Mouse (Mus musculus) forebrain, embryonic 11.5 days (tissue): ENCODE measurements around the gene Bbs5. TPM values are rescaled to one million over a fixed set of nuclear protein-coding genes. Genes with fewer than 3 reads are reported as not detected.

ENCODE experiments used
- ATAC-seq: fragments of 200-750 bp; cut with Nextera tagmentation; replicated peaks from 2 replicates; pipeline ENCODE4 v1.8.0; 2017; ENCODE audit warnings: moderate TSS enrichment; ENCODE audit not compliant: low FRiP score
- DNase-seq: peaks from one replicate; pipeline ENCODE4 v3.0.0-alpha.2; 2017; ENCODE audit warnings: low spot score
- H3K27ac ChIP-seq: fragments of 300-500 bp; sonication (generic); 2 replicates; pipeline ENCODE4 v1.5.1; 2014; ENCODE audit warnings: low read depth, low read length
- H3K27me3 ChIP-seq: fragments of 300-500 bp; sonication (generic); 2 replicates; pipeline ENCODE4 v1.6.1; 2014; ENCODE audit warnings: mild to moderate bottlenecking, low read length, mixed read lengths; ENCODE audit not compliant: control insufficient read depth, insufficient read depth
- H3K36me3 ChIP-seq: fragments of 300-500 bp; sonication (generic); 2 replicates; pipeline ENCODE4 v1.6.1; 2014; ENCODE audit warnings: mild to moderate bottlenecking, low read length, moderate library complexity, mixed read lengths; ENCODE audit not compliant: control insufficient read depth, insufficient read depth
- H3K4me1 ChIP-seq: fragments of 300-500 bp; sonication (generic); replicated peaks from 2 replicates; pipeline ENCODE4 v1.6.1; 2014; ENCODE audit warnings: low read length, mixed read lengths; ENCODE audit not compliant: control insufficient read depth, insufficient read depth
- H3K4me2 ChIP-seq: fragments of 300-500 bp; sonication (generic); 2 replicates; pipeline ENCODE4 v1.6.1; 2014; ENCODE audit warnings: low read depth, mild to moderate bottlenecking, low read length, moderate library complexity, mixed read lengths; ENCODE audit not compliant: severe bottlenecking
- H3K4me3 ChIP-seq: fragments of 300-500 bp; sonication (generic); 2 replicates; pipeline ENCODE4 v1.5.1; 2014; ENCODE audit warnings: low read depth, low read length
- H3K9ac ChIP-seq: fragments of 300-500 bp; sonication (generic); 2 replicates; pipeline ENCODE4 v1.6.1; 2014; ENCODE audit warnings: low read length
- H3K9me3 ChIP-seq: fragments of 300-500 bp; sonication (generic); 2 replicates; pipeline ENCODE4 v1.6.1; 2016; ENCODE audit warnings: low read length, mixed read lengths; ENCODE audit not compliant: control insufficient read depth
- WGBS: fragments of 180-500 bp; shearing (Covaris S2); extraction: QIAGEN DNeasy Blood & Tissue Kit; methylation state at CpG from one replicate; pipeline ENCODE4 v1.1.7; 2014; 5-methylcytosine and 5-hydroxymethylcytosine counted together
- polyA plus RNA-seq: library from polyadenylated mRNA; unstranded; fragments of >200 nt; fragmentation: Nextera tagmentation; extraction: Ambion mirVana; gene quantifications from 2 replicates; pipeline ENCODE4 v1.2.1, GENCODE M21; 2014

The Bbs5 gene
- polyA plus RNA-seq, result 11.0 and 18.8 TPM in 2 replicates

DNA sequence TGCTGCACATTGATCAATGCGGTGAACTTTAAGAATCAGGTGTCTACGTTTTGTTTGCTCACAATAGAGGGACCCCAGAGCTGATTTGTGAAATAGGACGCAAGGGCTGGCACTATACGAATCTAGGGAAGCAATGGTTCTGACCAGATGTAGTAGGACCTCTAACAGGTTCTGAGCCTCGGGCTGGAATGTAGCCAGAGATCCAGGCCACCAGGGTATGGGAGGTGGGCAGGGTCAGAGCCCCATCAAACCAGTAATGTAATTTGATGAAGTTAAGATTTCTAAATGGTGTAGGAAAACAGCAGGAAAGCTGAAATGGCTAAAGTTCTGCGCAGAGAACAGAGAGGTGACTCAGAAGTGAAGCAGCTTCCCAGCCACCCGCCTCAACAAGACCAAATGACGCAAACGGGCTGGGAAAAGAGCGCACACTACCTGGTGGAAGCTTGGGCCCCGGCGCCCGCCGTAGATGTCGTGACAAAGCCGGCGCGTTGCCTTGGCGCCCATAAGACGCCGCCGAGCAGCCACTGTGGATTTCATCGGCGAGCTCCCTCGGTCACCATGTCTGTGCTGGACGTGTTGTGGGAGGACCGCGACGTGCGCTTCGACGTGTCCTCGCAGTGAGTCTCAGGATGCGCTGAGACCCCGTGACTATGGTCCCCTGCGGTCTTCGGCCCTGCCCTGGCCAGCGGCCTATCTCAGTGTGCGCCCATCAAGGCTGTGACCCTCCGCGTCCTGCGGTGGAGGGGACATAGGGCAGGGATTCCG is at the start of gene Bbs5:
TSS of gene Bbs5 (plus strand) at position 446 of the 765 bp plus-strand sequence.
- Histone ChIP-seq H3K27ac (no peak within 1 kb of the TSS), H3K9me3 (no peaks in the 10 kb centered on the region), H3K36me3 (no peaks in the 10 kb centered on the region), H3K9ac (peak within 1 kb of the TSS; percentile 46), H3K4me1 (no peaks in the 10 kb centered on the region), H3K4me2 (peak within 1 kb of the TSS; percentile 44), H3K27me3 (no peaks in the 10 kb centered on the region), H3K4me3 (peak within 1 kb of the TSS; percentile 49)
- WGBS, result 3% methylated on average over 43 of the region's 43 CpGs
- DNase-seq (peak; percentile 93), ATAC-seq (peak; percentile 92)

GRCm38 (mm10) chr2:69603726-69604393 is 43.1 kb upstream of the Bbs5 start:
- H3K27ac ChIP-seq, result no peak overlapping the region
- no peak overlapping the region for H3K4me2 ChIP-seq
- 89% methylated on average over 7 of the region's 7 CpGs for WGBS
- no peaks in the 10 kb centered on the region for H3K27me3 ChIP-seq
- H3K4me1 ChIP-seq, result no peaks in the 10 kb centered on the region
- H3K4me3 ChIP-seq, result no peak overlapping the region
- DNase-seq, result no peak
- H3K9me3 ChIP-seq, result no peaks in the 10 kb centered on the region
- no peaks in the 10 kb centered on the region for H3K36me3 ChIP-seq
- no peak for ATAC-seq
- no peak overlapping the region for H3K9ac ChIP-seq

GRCm38 (mm10) chr2:69606621-69607020 is 40.4 kb upstream of the Bbs5 start:
- ATAC-seq (no peak), DNase-seq (no peak)
- H3K4me2 ChIP-seq, result no peak overlapping the region
- H3K36me3 ChIP-seq, result no peaks in the 10 kb centered on the region
- WGBS, result 90% methylated on average over 3 of the region's 3 CpGs
- H3K27me3 ChIP-seq, result no peaks in the 10 kb centered on the region
- no peak overlapping the region for H3K27ac ChIP-seq
- no peak overlapping the region for H3K4me3 ChIP-seq
- no peaks in the 10 kb centered on the region for H3K4me1 ChIP-seq
- no peaks in the 10 kb centered on the region for H3K9me3 ChIP-seq
- H3K9ac ChIP-seq, result no peak overlapping the region

- Histone ChIP-seq H3K27me3 (no peaks in the 10 kb centered on the region), H3K4me1 (0 out of 2 replicates have a peak, but pooled peaks cover 2% of the 10 kb centered on the region), H3K4me3 (no peak overlapping the region), H3K9ac (no peak overlapping the region), H3K36me3 (no peaks in the 10 kb centered on the region), H3K27ac (no peak overlapping the region), H3K9me3 (no peaks in the 10 kb centered on the region), H3K4me2 (peak overlapping the region; percentile 32)
- ATAC-seq (no peak), DNase-seq (peak; percentile 65)
- 15% methylated on average over 10 of the region's 10 CpGs for WGBS
Measured at GRCm38 (mm10) chr2:69612237-69612636, 34.7 kb upstream of the Bbs5 start.

- DNase-seq, result no peak
- H3K36me3 ChIP-seq, result no peaks in the 10 kb centered on the region
- WGBS, result 36% methylated on average over 9 of the region's 9 CpGs
- no peak for ATAC-seq
- H3K27ac ChIP-seq, result no peak overlapping the region
- no peak overlapping the region for H3K4me2 ChIP-seq
- no peaks in the 10 kb centered on the region for H3K9me3 ChIP-seq
- 0 out of 2 replicates have a peak, but pooled peaks cover 2% of the 10 kb centered on the region for H3K4me1 ChIP-seq
- H3K4me3 ChIP-seq, result no peak overlapping the region
- H3K9ac ChIP-seq, result no peak overlapping the region
- no peaks in the 10 kb centered on the region for H3K27me3 ChIP-seq
Measured at GRCm38 (mm10) chr2:69612716-69613115, 34.3 kb upstream of the Bbs5 start.

GRCm38 (mm10) chr2:69613237-69613636 is 33.7 kb upstream of the Bbs5 start:
- H3K9me3 ChIP-seq, result no peaks in the 10 kb centered on the region
- ATAC-seq (no peak), DNase-seq (no peak)
- H3K4me1 ChIP-seq, result 0 out of 2 replicates have a peak, but pooled peaks cover 2% of the 10 kb centered on the region
- no peaks in the 10 kb centered on the region for H3K36me3 ChIP-seq
- no peaks in the 10 kb centered on the region for H3K27me3 ChIP-seq
- no peak overlapping the region for H3K4me3 ChIP-seq
- H3K27ac ChIP-seq, result no peak overlapping the region
- WGBS, result 80% methylated on average over 4 of the region's 4 CpGs
- H3K4me2 ChIP-seq, result no peak overlapping the region
- H3K9ac ChIP-seq, result no peak overlapping the region

- Histone ChIP-seq H3K4me2 (no peak overlapping the region), H3K4me1 (no peaks in the 10 kb centered on the region), H3K27me3 (no peaks in the 10 kb centered on the region), H3K9me3 (no peaks in the 10 kb centered on the region), H3K27ac (no peak overlapping the region), H3K36me3 (no peaks in the 10 kb centered on the region), H3K9ac (no peak overlapping the region), H3K4me3 (no peak overlapping the region)
- no peak for ATAC-seq
- DNase-seq, result no peak
Measured at GRCm38 (mm10) chr2:69618336-69618735, 28.6 kb upstream of the Bbs5 start.

DNA sequence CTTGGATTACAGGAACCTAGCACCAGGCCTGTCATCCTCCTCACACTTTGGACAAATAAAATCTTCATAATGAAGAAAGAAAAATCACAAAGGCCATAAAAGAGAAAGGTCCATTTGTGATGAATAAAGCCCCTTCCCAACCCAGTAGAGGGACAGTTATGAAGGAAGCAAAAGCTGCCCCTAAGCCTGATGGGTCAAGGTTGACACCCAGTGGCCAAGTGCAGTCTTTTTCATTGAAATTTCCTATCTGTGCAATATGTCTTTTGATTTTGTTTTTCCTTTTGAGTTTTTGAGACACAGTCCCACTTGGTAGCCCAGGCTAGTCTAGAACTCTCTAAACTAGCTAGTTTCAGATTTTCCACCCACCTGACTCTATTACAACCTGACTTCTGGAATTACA is 27.7 kb upstream of the Bbs5 start:
- no peak overlapping the region for H3K4me3 ChIP-seq
- ATAC-seq (no peak), DNase-seq (no peak)
- no peaks in the 10 kb centered on the region for H3K9me3 ChIP-seq
- no peak overlapping the region for H3K9ac ChIP-seq
- no peaks in the 10 kb centered on the region for H3K4me1 ChIP-seq
- no peak overlapping the region for H3K4me2 ChIP-seq
- H3K27me3 ChIP-seq, result no peaks in the 10 kb centered on the region
- no peak overlapping the region for H3K27ac ChIP-seq
- no peaks in the 10 kb centered on the region for H3K36me3 ChIP-seq
